Mouse (Mus musculus) hindbrain, embryonic 12.5 days (tissue): ENCODE data around the gene Tbc1d9b. TPM values are rescaled to one million over a fixed set of nuclear protein-coding genes. Genes with fewer than 3 reads are reported as not detected.

Experiments
- ATAC-seq: fragments of 200-750 bp; cut with Nextera tagmentation; 2 replicates; pipeline ENCODE4 v1.8.0; 2017; ENCODE audit warnings: moderate TSS enrichment; ENCODE audit not compliant: low FRiP score
- H3K27ac ChIP-seq: fragments of 300-500 bp; sonication (generic); 2 replicates; pipeline ENCODE4 v1.5.1; 2016; ENCODE audit warnings: mild to moderate bottlenecking
- H3K27me3 ChIP-seq: fragments of 300-500 bp; sonication (generic); 2 replicates; pipeline ENCODE4 v1.6.1; 2016; ENCODE audit warnings: mild to moderate bottlenecking
- H3K36me3 ChIP-seq: fragments of 300-500 bp; sonication (generic); 2 replicates; pipeline ENCODE4 v1.6.1; 2016; ENCODE audit warnings: mild to moderate bottlenecking
- H3K4me1 ChIP-seq: fragments of 300-500 bp; sonication (generic); 2 replicates; pipeline ENCODE4 v1.6.1; 2016
- H3K4me2 ChIP-seq: fragments of 300-500 bp; sonication (generic); replicated peaks from 2 replicates; pipeline ENCODE4 v1.6.1; 2016; ENCODE audit warnings: mild to moderate bottlenecking
- H3K4me3 ChIP-seq: fragments of 300-500 bp; sonication (generic); 2 replicates; pipeline ENCODE4 v1.5.1; 2016; ENCODE audit warnings: mild to moderate bottlenecking
- H3K9ac ChIP-seq: fragments of 300-500 bp; sonication (generic); 2 replicates; pipeline ENCODE4 v1.6.1; 2016; ENCODE audit warnings: mild to moderate bottlenecking, moderate library complexity
- H3K9me3 ChIP-seq: fragments of 300-500 bp; sonication (generic); replicated peaks from 2 replicates; pipeline ENCODE4 v1.6.1; 2016; ENCODE audit warnings: mild to moderate bottlenecking
- WGBS: fragments of 180-500 bp; shearing (Covaris S2); methylation state at CpG from one replicate; pipeline ENCODE4 v1.1.7; 2016; 5-methylcytosine and 5-hydroxymethylcytosine counted together
- polyA plus RNA-seq: library from polyadenylated mRNA; unstranded; fragments of >200 nt; fragmentation: Nextera tagmentation; extraction: Ambion mirVana; gene quantifications from 2 replicates; pipeline ENCODE4 v1.2.1, GENCODE M21; 2016

Tbc1d9b gene
- polyA plus RNA-seq, 1 experiment from 2014 or later: 51.2 TPM

- Histone ChIP-seq H3K9ac (no peak overlapping the region), H3K27ac (no peak overlapping the region), H3K27me3 (no peaks in the 10 kb centered on the region; the same call in 1 of the 2 replicates), H3K9me3 (no peaks in the 10 kb centered on the region), H3K36me3 (no peaks in the 10 kb centered on the region), H3K4me2 (no peak overlapping the region), H3K4me1 (peaks cover 7% of the 10 kb centered on the region), H3K4me3 (no peak overlapping the region)
- ATAC-seq: no peak
- WGBS: 57% methylated on average over 4 of the region's 4 CpGs
Observed at GRCm38 (mm10) chr11:50217811-50218210, 86.6 kb downstream of the Tbc1d9b start.

DNA sequence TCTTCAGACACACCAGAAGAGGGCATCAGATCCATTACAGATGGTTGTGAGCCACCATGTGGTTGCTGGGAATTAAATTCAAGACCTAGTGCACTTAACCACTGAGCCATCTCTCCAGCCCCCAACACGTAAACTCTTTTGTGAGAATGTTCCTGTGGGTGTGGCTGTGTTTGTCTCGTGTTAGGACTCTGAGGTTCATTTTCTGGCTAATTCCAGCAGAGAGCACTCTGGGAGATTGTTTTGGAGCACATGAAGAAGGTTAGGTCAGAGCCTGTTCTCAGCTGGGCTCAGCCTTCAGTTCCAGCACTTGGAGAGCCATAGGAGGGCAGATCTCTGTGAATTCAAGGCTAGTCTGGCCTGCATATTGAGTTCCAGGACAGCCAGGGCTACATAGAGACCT is 88.6 kb downstream of the Tbc1d9b start:
- no peaks in the 10 kb centered on the region for H3K9me3 ChIP-seq
- 54% methylated on average over 2 of the region's 2 CpGs for WGBS
- no peak overlapping the region for H3K4me3 ChIP-seq
- H3K9ac ChIP-seq: no peak overlapping the region
- ATAC-seq: no peak
- H3K4me1 ChIP-seq: peaks cover 20% of the 10 kb centered on the region
- H3K4me2 ChIP-seq: no peak overlapping the region
- H3K27ac ChIP-seq: no peak overlapping the region
- no peaks in the 10 kb centered on the region; the same call in 1 of the 2 replicates for H3K27me3 ChIP-seq
- H3K36me3 ChIP-seq: no peaks in the 10 kb centered on the region

Other genes starting within 250 kb of the Tbc1d9b start
- gene Rasgef1c, start 229.6 kb upstream of the Tbc1d9b start, polyA plus RNA-seq: 5.3 and 6.7 TPM in 2 replicates
- 84.2 and 84.3 TPM in 2 replicates for gene Rnf130, start 106.0 kb upstream of the Tbc1d9b start, polyA plus RNA-seq
- gene Mrnip, start 43.0 kb downstream of the Tbc1d9b start, polyA plus RNA-seq: 21.1 and 22.2 TPM in 2 replicates
- 231 and 234 TPM in 2 replicates for gene Sqstm1, start 79.4 kb downstream of the Tbc1d9b start, polyA plus RNA-seq
- 45.1 and 52.8 TPM in 2 replicates for gene Mgat4b, start 79.5 kb downstream of the Tbc1d9b start, polyA plus RNA-seq
- gene Ltc4s, start 107.2 kb downstream of the Tbc1d9b start, polyA plus RNA-seq: 0.61 and 1.3 TPM in 2 replicates
- gene Maml1, start 160.9 kb downstream of the Tbc1d9b start, polyA plus RNA-seq: 7.6 and 8.1 TPM in 2 replicates
- 308 and 311 TPM in 2 replicates for gene Canx, start 194.3 kb downstream of the Tbc1d9b start, polyA plus RNA-seq
- 0.65 TPM in 1 of 2 replicates, not detected in the other for gene Cby3, start 223.1 kb downstream of the Tbc1d9b start, polyA plus RNA-seq
- 623 and 641 TPM in 2 replicates for gene Hnrnph1, start 245.6 kb downstream of the Tbc1d9b start, polyA plus RNA-seq